Mouse (Mus musculus): Measurements from ENCODE around the gene Zdhhc3. TPM values are rescaled to one million over a fixed set of nuclear protein-coding genes. Genes with fewer than 3 reads are reported as not detected.

Gene Zdhhc3
- total RNA-seq, 2 experiments from 2014 or later = 53.4 to 54.4 TPM

GRCm38 (mm10) chr9:123113931-123114330 is 926 bp upstream of the Zdhhc3 start:
- no peak for DNase-seq

- no peak for DNase-seq
These were observed 1.2 kb downstream of the Zdhhc3 start for GRCm38 (mm10) chr9:123111751-123112221.

DNA sequence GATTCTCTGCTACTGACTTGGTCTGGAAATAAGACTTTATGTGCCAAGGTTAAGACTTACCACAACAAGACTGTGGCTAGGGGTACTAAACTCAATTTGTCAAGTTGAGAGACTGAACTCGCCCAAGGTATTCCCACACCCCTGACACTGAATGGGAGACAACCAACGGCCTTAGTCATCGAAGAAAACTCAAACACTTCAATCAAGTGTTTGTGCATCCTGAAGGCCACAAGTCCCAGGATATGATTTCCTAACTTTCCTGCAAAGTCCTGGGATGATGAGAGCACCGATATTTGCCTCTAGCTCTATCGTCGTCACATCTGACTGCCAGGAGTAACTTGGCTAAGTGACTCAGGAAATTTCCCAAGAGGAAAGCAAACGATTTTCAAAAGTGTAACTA is 3.8 kb downstream of the Zdhhc3 start:
- DNase-seq = no peak

DNA sequence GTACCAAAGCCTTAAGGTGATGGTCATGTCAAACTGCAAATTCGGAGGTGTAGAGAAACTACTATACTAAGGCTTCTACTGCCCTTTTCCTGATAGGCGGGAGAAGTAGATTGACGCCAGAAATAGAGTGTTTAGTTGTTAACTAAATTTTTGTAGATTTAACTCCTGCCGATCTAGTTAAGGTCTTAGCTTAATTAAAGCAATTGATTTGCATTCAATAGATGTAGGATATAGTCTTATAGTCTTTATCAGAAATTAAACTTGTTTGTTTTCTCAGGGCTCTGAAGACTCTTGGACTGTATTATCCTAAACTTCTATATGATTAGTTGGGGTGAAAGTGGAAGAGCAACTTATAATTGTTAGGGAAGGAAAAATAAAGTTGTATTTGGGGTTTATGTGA is 5.8 kb downstream of the Zdhhc3 start:
- DNase-seq = no peak

- no peak for DNase-seq
These were observed 8.6 kb downstream of the Zdhhc3 start for GRCm38 (mm10) chr9:123104362-123104761.

DNA sequence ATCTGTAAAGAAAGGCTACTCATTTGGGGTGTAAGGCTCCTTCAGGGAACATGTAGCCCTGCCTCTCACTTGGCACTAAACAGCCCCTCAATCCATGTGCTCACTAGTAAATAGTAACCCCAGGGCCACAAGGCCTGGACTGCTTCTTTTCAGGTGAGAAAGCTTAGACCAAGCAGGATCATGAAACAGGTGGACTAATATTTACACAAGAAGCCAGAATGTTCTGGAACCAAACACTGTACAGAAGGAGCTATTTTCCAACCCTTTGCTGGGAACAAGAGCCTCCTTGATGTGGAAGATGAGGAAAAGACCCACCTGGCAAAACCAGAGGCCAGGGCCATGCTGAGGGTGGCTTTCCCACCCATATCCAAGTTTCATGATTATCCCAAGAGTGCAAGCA is 9.6 kb downstream of the Zdhhc3 start:
- no peak for DNase-seq

DNA sequence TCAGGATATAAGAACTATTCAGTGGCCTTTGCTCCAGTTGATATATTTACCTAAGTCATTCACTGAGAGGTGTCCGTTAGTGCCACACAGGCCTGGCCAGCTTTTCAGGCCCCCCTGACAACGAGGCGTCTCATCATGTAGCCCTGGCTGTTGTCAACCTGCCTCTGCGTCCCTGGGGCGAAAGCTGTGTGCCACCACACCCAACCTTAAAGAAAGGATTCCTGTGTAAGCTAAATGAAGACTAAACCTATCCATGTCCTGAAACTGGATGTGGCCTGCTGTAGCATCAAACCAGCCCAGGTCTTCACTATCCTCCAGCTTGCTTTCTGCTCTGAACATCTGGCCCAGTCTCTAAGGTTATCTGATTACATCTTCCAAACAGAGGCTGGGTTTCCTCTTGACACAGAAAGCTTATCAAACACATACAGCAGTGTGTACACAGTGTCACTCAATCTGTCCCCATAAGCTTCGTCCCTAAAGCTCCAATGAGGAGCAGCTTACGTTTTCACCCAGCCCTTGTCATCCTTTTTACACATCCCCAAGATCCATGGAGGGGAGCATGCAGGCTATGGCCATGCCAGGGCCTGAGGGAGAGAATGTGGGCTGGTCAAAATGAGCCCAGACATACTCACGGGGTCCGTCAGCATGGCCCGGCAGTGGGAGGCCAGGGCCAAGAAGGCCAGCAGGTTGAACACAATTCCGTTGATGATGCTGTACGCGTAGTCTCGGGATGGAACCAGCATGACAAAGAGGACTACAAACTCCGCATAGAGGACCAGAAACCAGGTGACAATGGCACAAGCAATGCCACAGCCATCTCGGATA is 13.2 kb downstream of the Zdhhc3 start:
- DNase-seq = no peak

DNA sequence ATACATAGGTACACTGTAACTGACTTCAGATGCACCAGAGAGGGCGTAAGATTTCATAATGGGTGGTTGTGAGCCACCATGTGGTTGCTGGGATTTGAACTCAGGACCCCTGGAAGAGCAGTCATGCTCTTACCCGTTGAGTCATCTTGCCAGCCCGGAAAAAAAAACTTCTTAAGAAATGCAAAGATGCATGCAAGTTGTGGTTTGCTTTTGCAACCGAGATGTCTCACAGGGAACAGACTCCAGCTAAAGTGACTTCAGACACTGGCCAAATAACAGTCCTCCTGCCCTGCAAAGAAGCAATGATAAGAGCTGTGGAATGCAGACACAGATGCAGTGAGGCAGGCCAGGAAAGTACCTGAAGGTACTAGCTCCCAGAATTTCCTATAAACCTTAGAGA is 22.2 kb downstream of the Zdhhc3 start:
- DNase-seq = no peak

DNA sequence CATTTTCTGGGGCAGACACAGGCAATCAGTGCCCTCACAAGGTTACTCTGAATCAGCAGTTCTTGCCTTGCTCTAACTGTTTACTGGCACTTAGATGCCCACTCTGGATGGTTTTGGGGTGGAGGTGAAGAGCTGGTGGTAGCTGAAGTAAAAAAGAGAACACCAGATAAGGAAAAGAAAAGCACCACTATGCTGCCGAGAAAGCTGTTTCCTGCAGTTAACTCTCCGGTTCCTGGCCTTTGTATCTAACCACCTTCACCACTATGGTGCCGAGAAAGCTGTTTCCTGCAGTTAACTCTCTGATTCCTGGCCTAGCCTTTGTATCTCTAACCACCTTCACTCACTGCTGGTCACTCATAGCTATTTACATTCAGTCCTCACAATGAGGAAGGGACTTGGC is 25.4 kb downstream of the Zdhhc3 start:
- DNase-seq = no peak

DNA sequence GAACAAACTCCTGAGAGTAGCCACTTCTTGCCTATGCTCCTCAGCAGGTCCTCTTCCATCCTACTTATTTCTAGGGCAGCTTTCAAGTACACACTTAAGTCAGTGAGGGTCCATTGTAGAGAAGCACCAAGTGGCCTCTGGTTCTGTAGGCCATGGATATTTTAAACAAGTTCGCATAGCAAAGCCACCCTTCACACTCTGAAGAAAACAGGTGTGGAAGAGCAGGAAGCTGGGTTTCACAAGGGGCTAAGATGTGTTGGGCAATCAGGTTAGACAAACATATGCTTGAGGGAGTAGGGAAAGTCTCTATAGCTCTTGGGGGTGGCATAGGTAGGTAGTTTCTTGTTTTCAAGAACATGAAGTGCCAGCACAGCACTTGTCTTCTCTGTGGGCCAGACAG is 27.6 kb downstream of the Zdhhc3 start:
- DNase-seq = no peak

DNA sequence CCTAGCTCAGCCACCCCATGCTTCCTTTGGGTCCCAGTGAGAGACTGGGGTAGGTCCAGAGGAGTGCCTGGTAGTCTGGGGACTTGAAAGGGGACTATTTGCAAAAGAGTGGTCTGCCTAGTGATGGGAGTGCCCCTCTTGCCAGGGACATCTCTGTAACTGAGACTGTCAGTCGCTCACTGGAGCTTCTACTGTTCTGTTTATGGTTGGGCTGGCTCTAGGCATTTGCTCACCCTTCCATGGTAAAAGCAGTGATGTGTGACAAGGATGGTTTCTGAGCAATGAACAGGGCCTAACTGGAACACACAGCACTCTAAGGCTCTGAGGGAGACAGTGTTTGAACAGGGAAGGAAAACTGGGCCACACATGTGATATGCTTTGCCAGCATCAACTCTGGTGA is 32.2 kb downstream of the Zdhhc3 start:
- DNase-seq = no peak

DNA sequence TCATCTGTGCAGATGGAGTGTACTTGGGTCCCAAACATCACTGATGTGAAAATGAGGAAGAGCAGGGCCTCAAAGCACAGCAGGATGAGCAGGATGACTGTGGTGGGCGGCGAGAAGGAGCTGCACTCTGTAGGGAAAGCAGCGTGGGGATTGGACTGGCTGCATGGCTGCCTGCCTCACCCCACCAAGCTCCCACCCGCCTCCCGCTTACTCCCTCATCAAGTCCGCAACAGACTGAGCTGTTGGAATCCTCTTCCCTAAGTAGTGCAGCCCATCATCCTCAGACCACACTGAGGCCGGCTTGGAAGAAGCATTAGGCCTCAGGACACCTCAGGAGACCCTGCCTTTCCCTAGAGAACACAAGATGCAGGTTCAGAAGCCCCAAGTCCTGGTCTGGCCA is 32.6 kb downstream of the Zdhhc3 start:
- no peak for DNase-seq

DNA sequence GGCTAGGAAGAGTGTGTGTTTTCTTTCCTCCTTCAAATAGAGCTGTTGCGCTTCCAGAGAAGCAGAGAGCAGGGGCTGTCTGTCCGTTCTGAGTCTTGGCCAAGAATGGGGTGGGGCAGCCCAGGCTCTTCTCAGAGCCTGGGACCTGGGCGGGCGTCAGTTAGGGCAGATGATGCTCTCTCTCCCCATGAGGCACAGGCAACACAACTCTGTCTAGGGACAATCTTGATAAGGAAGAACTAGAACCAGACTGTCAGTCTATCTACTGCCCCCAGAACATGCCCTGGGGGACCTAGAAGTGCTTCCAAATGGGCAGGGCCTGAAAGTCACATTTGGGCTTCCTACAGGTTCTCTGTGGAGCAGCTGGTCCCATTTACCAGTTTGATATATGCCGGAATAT is 33.9 kb downstream of the Zdhhc3 start:
- DNase-seq = no peak

GRCm38 (mm10) chr9:123060172-123060571 is 52.8 kb downstream of the Zdhhc3 start:
- DNase-seq = no peak

DNA sequence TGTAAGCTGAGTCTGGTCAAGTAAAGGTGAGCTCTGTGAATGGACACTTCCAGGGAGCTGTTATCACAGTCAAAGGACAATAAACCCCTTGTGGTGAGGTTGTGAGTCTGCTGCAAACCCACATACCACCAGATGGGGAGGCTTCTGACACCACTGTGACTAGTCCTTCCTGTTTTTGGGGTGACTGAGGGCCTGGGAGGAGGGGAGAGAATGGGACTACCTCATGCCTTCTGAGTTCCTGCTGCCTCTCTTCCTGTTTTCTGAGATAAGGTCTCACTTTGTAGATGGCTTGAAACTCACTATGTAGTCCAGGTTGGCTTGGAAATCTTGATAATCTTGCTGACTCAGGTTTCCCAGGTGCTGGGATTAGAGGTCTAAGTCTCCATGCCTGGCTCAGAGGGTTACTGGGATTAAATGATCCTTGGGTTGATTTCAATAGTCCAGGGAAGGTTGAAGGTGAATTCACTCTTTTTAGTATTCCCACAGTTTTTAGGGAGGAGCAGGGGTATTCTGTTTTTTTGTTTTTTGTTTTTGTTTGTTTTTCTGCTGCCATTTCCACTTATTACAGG is 54.2 kb downstream of the Zdhhc3 start:
- no peak for DNase-seq

- no peak for DNase-seq
These were observed 65.3 kb downstream of the Zdhhc3 start for GRCm38 (mm10) chr9:123047665-123048064.

- no peak for DNase-seq
These were observed 78.6 kb downstream of the Zdhhc3 start, which contains the start of gene Tgm4 for GRCm38 (mm10) chr9:123034426-123034825. Tgm4 (plus strand) TSS chr9:123034726.

DNA sequence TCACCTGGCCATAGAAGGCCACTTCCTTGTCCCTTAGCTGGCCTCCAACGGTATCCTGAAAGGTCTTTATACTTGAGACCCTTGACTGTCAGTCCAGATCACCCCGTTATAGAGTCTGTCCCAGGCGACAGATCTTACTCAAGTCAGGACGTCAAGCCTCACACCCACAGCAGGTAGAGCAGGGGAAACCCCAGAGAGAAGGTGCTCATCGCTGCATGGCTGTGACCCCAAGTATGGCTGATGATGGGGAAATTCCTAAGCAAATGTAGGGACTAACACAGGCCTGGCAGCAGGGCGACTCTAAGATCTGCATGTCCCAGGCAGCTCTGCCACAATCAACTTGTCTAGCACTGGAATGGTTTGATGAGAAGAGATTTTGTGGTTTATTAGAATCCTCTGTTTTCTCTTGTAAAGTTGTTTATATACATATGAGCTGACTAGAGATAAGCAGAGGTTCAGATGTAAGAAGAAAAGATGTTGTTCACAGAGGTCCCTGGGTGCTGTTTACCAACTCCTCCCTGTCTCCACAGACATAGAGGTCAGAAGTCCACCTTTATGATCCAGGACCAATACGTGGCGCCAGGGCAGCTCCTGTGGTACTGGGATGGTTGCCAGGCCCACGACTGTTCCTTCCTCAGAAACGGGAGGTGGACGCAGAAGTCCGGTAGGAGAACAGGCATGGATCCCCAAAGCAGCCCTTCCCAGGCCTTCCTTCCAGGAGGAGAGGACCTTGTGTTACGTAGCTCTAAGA is 81.3 kb downstream of the Zdhhc3 start:
- no peak for DNase-seq

GRCm38 (mm10) chr9:123024201-123024600 is 88.8 kb downstream of the Zdhhc3 start:
- DNase-seq = no peak

DNA sequence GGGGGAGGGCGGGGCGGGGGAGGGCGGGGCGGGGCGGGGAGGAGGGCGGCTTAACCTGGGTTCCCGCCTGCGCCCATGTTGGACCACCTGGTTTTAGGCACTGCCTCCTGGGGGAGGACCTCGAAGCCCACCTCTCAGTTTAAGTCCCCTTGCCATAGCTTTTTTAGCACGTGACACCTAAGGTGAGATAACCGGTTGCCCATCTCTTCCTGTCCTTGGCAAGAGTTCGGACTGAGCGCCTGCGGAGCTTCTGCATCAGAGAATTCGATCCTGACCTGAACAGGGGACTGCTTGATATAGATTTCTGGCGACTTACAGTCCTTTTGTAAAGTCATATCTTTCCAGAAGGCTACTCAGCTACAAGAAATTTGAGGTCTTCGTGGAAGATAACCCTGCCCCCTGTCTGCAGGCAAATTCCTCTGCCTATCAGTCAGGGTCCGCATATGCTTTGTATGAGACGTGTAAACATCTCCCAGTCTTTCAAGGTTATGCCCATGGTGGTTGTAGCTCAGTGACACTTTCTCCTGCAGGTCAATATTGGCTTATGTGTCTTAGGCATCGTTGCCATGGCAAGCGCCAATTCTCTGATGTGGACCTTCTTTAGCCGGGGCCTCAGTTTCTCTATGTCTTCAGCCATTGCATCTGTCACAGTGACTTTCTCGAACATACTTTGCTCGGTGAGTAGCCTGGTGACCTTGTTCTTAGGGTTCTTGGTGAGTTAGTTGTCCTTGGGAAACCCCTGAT is 91.2 kb downstream of the Zdhhc3 start:
- DNase-seq = no peak

GRCm38 (mm10) chr9:123020995-123021631 is 91.9 kb downstream of the Zdhhc3 start, which contains the start of gene Tmem42:
Tmem42 (plus strand) TSS chr9:123021326.
- peak; percentile 85 for DNase-seq
